Comparison of ENCODE assay signal across 17 mouse cellular contexts in the genomic region with DNA sequence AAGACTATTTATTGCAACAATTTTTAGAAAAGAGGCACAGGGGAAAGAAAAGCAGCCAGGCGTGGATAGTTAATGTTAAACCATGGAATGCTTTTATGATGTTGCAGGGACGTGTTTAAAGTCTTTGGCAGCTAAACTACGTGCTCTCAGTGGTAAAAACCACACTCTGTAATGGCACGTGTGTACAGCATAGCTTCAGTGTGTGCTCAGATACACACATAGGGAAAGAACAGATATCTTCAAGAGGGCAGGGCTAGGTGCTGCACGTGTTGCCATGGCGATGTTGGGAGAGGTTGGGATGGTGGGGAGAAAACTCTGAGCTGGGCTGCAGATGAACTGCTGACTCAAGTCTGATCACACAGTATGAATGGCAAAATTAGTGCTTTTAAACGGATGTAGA.
DNase-seq lines count a peak whose midpoint lies in the region; ATAC-seq and TF ChIP-seq lines count a peak whose summit lies in the region.
"Had no signal": no experiment of that assay in that cellular context is flagged by ENCODE, and none has a peak within 500 bp of the region (broad histone marks: within the 10 kb centered on the region; RNA-seq: fewer than 3 reads in every experiment).

No protein-coding gene starts in this region.

- WGBS in lung, embryonic 14.5 days = 67% methylated on average over 7 of the region's 7 CpGs
- 59% methylated on average over 7 of the region's 7 CpGs for WGBS in intestine, embryonic 16.5 days
- 58% methylated on average over 7 of the region's 7 CpGs for WGBS in kidney, embryonic 16.5 days
- WGBS in neural tube, embryonic 15.5 days = 58% methylated on average over 7 of the region's 7 CpGs
- WGBS in midbrain, embryonic 15.5 days = 86% methylated on average over 7 of the region's 7 CpGs

- no peaks in the 10 kb centered on the region for H3K36me3 ChIP-seq in lung, embryonic 14.5 days (ENCODE audit: insufficient read depth)
- no peaks in the 10 kb centered on the region for H3K36me3 ChIP-seq in intestine, embryonic 16.5 days (ENCODE audit: control insufficient read depth, insufficient read depth, low read length)
- H3K36me3 ChIP-seq in kidney, embryonic 16.5 days (ENCODE audit: insufficient read depth, low read length) = no peaks in the 10 kb centered on the region
- no peaks in the 10 kb centered on the region for H3K36me3 ChIP-seq in neural tube, embryonic 15.5 days
- H3K36me3 ChIP-seq in midbrain, embryonic 15.5 days (replicated peaks) = no peaks in the 10 kb centered on the region
- H3K36me3 ChIP-seq: forebrain, embryonic 10.5 days; neural tube, embryonic 12.5 days had no signal

- no peak for ATAC-seq in lung, embryonic 14.5 days (ENCODE audit: insufficient read depth)
- ATAC-seq in intestine, embryonic 16.5 days = peak; percentile 94
- peak; percentile 81 for ATAC-seq in kidney, embryonic 16.5 days (ENCODE audit: low FRiP score, low TSS enrichment)
- peak; percentile 77 for ATAC-seq in neural tube, embryonic 15.5 days (ENCODE audit: low FRiP score)
- no peak for ATAC-seq in midbrain, embryonic 15.5 days (replicated peaks)

- H3K4me2 ChIP-seq in lung, embryonic 14.5 days = no peak overlapping the region
- no peak overlapping the region for H3K4me2 ChIP-seq in intestine, embryonic 16.5 days (ENCODE audit: low read depth, low read length)
- H3K4me2 ChIP-seq in kidney, embryonic 16.5 days (replicated peaks; ENCODE audit: low read depth, low read length) = no peak overlapping the region
- no peak overlapping the region for H3K4me2 ChIP-seq in neural tube, embryonic 15.5 days
- no peak overlapping the region for H3K4me2 ChIP-seq in midbrain, embryonic 15.5 days
- H3K4me2 ChIP-seq: hindbrain, embryonic 14.5 days; neural tube, embryonic 12.5 days had no signal

- no peak overlapping the region for H3K27ac ChIP-seq in lung, embryonic 14.5 days (ENCODE audit: low read depth)
- H3K27ac ChIP-seq in intestine, embryonic 16.5 days (ENCODE audit: low read length) = no peak overlapping the region
- H3K27ac ChIP-seq in kidney, embryonic 16.5 days (ENCODE audit: low read length) = peak overlapping the region; percentile 48; the same call in 1 of the 2 replicates
- H3K27ac ChIP-seq in neural tube, embryonic 15.5 days (replicated peaks) = no peak overlapping the region
- no peak overlapping the region for H3K27ac ChIP-seq in midbrain, embryonic 15.5 days
- H3K27ac ChIP-seq: forebrain, embryonic 10.5 days; layer of hippocampus, adult 2 months; liver, embryonic 14.5 days; neural tube, embryonic 12.5 days had no signal

- H3K27me3 ChIP-seq in lung, embryonic 14.5 days (ENCODE audit: insufficient read depth, low read length) = no peaks in the 10 kb centered on the region
- no peaks in the 10 kb centered on the region for H3K27me3 ChIP-seq in intestine, embryonic 16.5 days (replicated peaks; ENCODE audit: control insufficient read depth, insufficient read depth, low read length)
- no peaks in the 10 kb centered on the region for H3K27me3 ChIP-seq in kidney, embryonic 16.5 days (ENCODE audit: insufficient read depth, low read length)
- no peaks in the 10 kb centered on the region for H3K27me3 ChIP-seq in neural tube, embryonic 15.5 days (replicated peaks)
- H3K27me3 ChIP-seq in midbrain, embryonic 15.5 days (replicated peaks) = no peaks in the 10 kb centered on the region
- H3K27me3 ChIP-seq: neural tube, embryonic 12.5 days had no signal

- no peaks in the 10 kb centered on the region for H3K9me3 ChIP-seq in lung, embryonic 14.5 days (ENCODE audit: low read depth, low read length)
- H3K9me3 ChIP-seq in intestine, embryonic 16.5 days (ENCODE audit: control insufficient read depth, low read length) = no peaks in the 10 kb centered on the region
- no peaks in the 10 kb centered on the region for H3K9me3 ChIP-seq in kidney, embryonic 16.5 days (ENCODE audit: low read length)
- no peaks in the 10 kb centered on the region for H3K9me3 ChIP-seq in neural tube, embryonic 15.5 days (replicated peaks)
- H3K9me3 ChIP-seq in midbrain, embryonic 15.5 days = no peaks in the 10 kb centered on the region
- H3K9me3 ChIP-seq: forebrain, embryonic 10.5 days; neural tube, embryonic 12.5 days had no signal

- no peaks in the 10 kb centered on the region for H3K4me1 ChIP-seq in lung, embryonic 14.5 days (ENCODE audit: insufficient read depth)
- H3K4me1 ChIP-seq in intestine, embryonic 16.5 days (ENCODE audit: control insufficient read depth, insufficient read depth, low read length) = peaks cover 7% of the 10 kb centered on the region
- H3K4me1 ChIP-seq in kidney, embryonic 16.5 days (ENCODE audit: insufficient read depth, low read length) = peaks cover 19% of the 10 kb centered on the region
- peaks cover 11% of the 10 kb centered on the region; the same call in 1 of the 2 replicates for H3K4me1 ChIP-seq in neural tube, embryonic 15.5 days
- H3K4me1 ChIP-seq in midbrain, embryonic 15.5 days = 0 out of 2 replicates have a peak, but pooled peaks cover 2% of the 10 kb centered on the region
- H3K4me1 ChIP-seq: neural tube, embryonic 12.5 days had no signal

- H3K9ac ChIP-seq in lung, embryonic 14.5 days = no peak overlapping the region
- H3K9ac ChIP-seq in intestine, embryonic 16.5 days (ENCODE audit: low read depth, low read length) = no peak overlapping the region
- H3K9ac ChIP-seq in kidney, embryonic 16.5 days (replicated peaks; ENCODE audit: low read length) = no peak overlapping the region
- H3K9ac ChIP-seq in neural tube, embryonic 15.5 days (replicated peaks) = no peak overlapping the region
- no peak overlapping the region for H3K9ac ChIP-seq in midbrain, embryonic 15.5 days
- H3K9ac ChIP-seq: hindbrain, embryonic 14.5 days; liver, embryonic 14.5 days; neural tube, embryonic 12.5 days had no signal

- H3K4me3 ChIP-seq in lung, embryonic 14.5 days (ENCODE audit: low read depth, low read length) = no peak overlapping the region
- no peak overlapping the region for H3K4me3 ChIP-seq in intestine, embryonic 16.5 days (ENCODE audit: low read length)
- H3K4me3 ChIP-seq in kidney, embryonic 16.5 days (ENCODE audit: low read length) = no peak overlapping the region
- H3K4me3 ChIP-seq in neural tube, embryonic 15.5 days (replicated peaks) = no peak overlapping the region
- no peak overlapping the region for H3K4me3 ChIP-seq in midbrain, embryonic 15.5 days
- H3K4me3 ChIP-seq: forebrain, embryonic 10.5 days; layer of hippocampus, adult 2 months; neural tube, embryonic 12.5 days had no signal

- DNase-seq in lung, embryonic 14.5 days = peak; percentile 21
- DNase-seq in lung, postnatal 36 days = no peak
- DNase-seq in layer of hippocampus, adult 9-11 months = no peak
- DNase-seq: adrenal gland, adult 8-10 months; B cell, adult 2 months; cerebellum, adult 18-20 months; gastrocnemius, postnatal 25 days; heart, postnatal 14 days had no signal

- TF ChIP-seq CTCF in lung, embryonic 14.5 days (IDR thresholded peaks at IDR 0.05; ENCODE audit: low read depth) = no peak

Comparison
In these comparisons a context has a peak if more than half of its experiments do, and no peak if none do; other contexts are left out.
1. ATAC-seq: peak in intestine, embryonic 16.5 days (single experiment), kidney, embryonic 16.5 days (single experiment) and neural tube, embryonic 15.5 days (single experiment); none in lung, embryonic 14.5 days (single experiment) and midbrain, embryonic 15.5 days (single experiment).